ENCODE assay signal across 12 mouse cellular contexts in the genomic region with DNA sequence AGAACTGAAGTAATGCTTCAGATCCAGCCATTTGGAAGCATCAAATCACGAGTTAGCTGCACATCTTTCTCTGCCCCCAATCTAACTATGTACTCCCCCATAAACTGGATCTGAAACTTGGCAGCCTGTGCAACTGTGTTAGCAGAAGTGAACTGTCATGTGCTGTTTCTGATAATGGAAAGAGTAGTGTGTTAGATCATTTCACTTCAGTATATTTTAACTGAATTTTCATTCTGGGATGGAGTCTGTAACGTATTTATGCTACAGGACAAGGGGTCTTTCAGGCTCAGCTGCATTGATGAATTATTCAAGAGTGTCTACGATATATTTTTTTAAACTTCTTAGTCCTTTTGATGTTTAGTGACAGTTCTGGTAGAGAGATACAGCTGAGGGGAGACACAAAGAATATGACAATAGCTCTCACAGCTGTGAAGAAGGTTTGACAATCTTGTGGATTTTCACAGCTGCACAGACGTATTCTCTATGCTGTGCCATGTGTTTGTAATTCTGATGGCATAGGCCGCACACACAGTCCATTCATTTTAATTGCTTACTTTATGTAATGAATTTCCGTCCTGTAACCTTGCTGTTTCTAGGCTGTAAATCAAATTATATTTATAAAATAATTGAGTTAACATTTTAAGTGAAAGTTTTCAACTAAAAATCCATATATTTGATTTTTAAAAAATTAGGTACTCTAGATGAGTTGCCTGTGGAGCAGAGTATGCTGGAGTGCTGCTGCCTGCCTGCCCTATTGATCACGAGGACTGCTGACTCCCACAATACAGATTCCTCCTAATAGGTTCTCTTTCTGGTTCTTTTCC. TPM values are rescaled to one million over a fixed set of nuclear protein-coding genes. Genes with fewer than 3 reads are reported as not detected.
DNase-seq lines count a peak whose midpoint lies in the region; ATAC-seq and TF ChIP-seq lines count a peak whose summit lies in the region.
"Had no signal": no experiment of that assay in that cellular context is flagged by ENCODE, and none has a peak within 500 bp of the region (broad histone marks: within the 10 kb centered on the region; RNA-seq: fewer than 3 reads in every experiment).

No protein-coding gene starts in this region.

- WGBS in forebrain, postnatal 0 days: 27% methylated on average over 7 of the region's 7 CpGs
- WGBS in intestine, embryonic 15.5 days: 66% methylated on average over 7 of the region's 7 CpGs

- TF ChIP-seq CTCF in forebrain, postnatal 0 days (IDR thresholded peaks at IDR 0.05; ENCODE audit: low read depth): no peak

- no peak for DNase-seq in frontal cortex, postnatal 10 days (ENCODE audit: low spot score in 2 of 2)
- peak; percentile 21 for DNase-seq in A20 (ENCODE audit: low read depth, low spot score)
- no peak for DNase-seq in forebrain, postnatal 0 days
- peak; percentile 6 to 24 for DNase-seq in layer of hippocampus, postnatal 36 days
- DNase-seq in urinary bladder, postnatal 14 days (ENCODE audit: low spot score): no peak
- no peak for DNase-seq in cerebellum, postnatal 4 days (ENCODE audit: low spot score in 2 of 2)
- DNase-seq: B cell, adult 2 months had no signal

- no peak overlapping the region for H3K4me3 ChIP-seq in forebrain, postnatal 0 days (ENCODE audit: low read depth, low read length)
- no peak overlapping the region for H3K4me3 ChIP-seq in intestine, embryonic 15.5 days (replicated peaks)

- no peak overlapping the region for H3K9ac ChIP-seq in forebrain, postnatal 0 days
- no peak overlapping the region for H3K9ac ChIP-seq in intestine, embryonic 15.5 days

- no peak overlapping the region for H3K4me2 ChIP-seq in forebrain, postnatal 0 days (ENCODE audit: low read depth)
- H3K4me2 ChIP-seq in intestine, embryonic 15.5 days (replicated peaks): no peak overlapping the region

- H3K36me3 ChIP-seq in forebrain, postnatal 0 days (ENCODE audit: insufficient read depth): no peaks in the 10 kb centered on the region
- no peaks in the 10 kb centered on the region for H3K36me3 ChIP-seq in intestine, embryonic 15.5 days

- H3K9me3 ChIP-seq in forebrain, postnatal 0 days (ENCODE audit: low read length): no peaks in the 10 kb centered on the region
- H3K9me3 ChIP-seq in intestine, embryonic 15.5 days: no peaks in the 10 kb centered on the region

- peak; percentile 95 for ATAC-seq in frontal cortex, adult (ENCODE audit: low TSS enrichment)
- peak; percentile 60 for ATAC-seq in forebrain, postnatal 0 days
- no peak for ATAC-seq in intestine, embryonic 15.5 days

- no peaks in the 10 kb centered on the region for H3K4me1 ChIP-seq in forebrain, postnatal 0 days (ENCODE audit: insufficient read depth)
- H3K4me1 ChIP-seq in intestine, embryonic 15.5 days (replicated peaks): no peaks in the 10 kb centered on the region

- no peak overlapping the region for H3K27ac ChIP-seq in forebrain, postnatal 0 days (ENCODE audit: low read depth, low read length)
- no peak overlapping the region for H3K27ac ChIP-seq in intestine, embryonic 15.5 days
- H3K27ac ChIP-seq: stomach, postnatal 0 days had no signal

- no peaks in the 10 kb centered on the region for H3K27me3 ChIP-seq in forebrain, postnatal 0 days (ENCODE audit: insufficient read depth, low read length)
- no peaks in the 10 kb centered on the region for H3K27me3 ChIP-seq in intestine, embryonic 15.5 days (replicated peaks)

RNA-seq across cellular contexts. Expression of a gene that starts 43.6 kb away (rescaled TPM):
- total RNA-seq in forebrain, postnatal 0 days (2014; rRNA removed): 0.08 and 0.10 TPM in 2 replicates
- polyA plus RNA-seq in forebrain, postnatal 0 days (2015; fragmentation: Nextera tagmentation; extraction: Ambion mirVana): 0.03 TPM in 1 of 2 replicates, not detected in the other
- not detected for total RNA-seq in layer of hippocampus, postnatal 36 days (2021)
- polyA plus RNA-seq in intestine, embryonic 15.5 days (2015; fragmentation: Nextera tagmentation; extraction: Ambion mirVana): 2.1 and 2.7 TPM in 2 replicates
- total RNA-seq: layer of hippocampus, postnatal 10 days had no signal
- polyA plus RNA-seq: heart, postnatal 0 days had no signal

Comparison
In these comparisons a context has a peak if more than half of its experiments do, and no peak if none do; other contexts are left out.
1. DNase-seq: peak in A20 (single experiment) and layer of hippocampus, postnatal 36 days (2 of 2); none in frontal cortex, postnatal 10 days (0 of 2), forebrain, postnatal 0 days (single experiment), urinary bladder, postnatal 14 days (single experiment) and cerebellum, postnatal 4 days (0 of 2).